Mouse (Mus musculus): ENCODE data around the gene Osbpl7.

Osbpl7 gene

DNA sequence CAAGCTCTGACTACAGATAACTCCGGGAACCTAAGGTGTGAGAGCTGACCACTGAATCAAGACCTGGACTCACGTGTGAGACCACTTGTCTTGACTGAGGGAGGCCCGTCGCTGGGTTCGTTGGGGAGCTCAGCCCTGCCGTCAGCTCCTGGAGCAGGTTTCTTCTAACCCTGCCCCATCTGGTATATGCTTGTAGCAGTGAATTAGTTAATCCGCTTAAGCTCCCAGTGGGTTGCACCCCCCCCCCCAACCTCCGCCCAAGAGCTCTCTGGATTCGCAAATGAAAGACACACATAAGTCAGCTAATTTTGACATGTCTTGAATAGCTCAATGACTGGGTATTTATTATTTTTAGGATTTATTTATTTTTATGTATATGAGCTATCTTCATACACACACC, 29.9 kb downstream of the Osbpl7 start:
- no peak for DNase-seq (ENCODE audit: low read depth in 1 of 2, low spot score in 2 of 2)

- DNase-seq (ENCODE audit: low read depth in 1 of 2, low spot score in 2 of 2): peak in 1 of 2 experiments; percentile 16
Measured at GRCm38 (mm10) chr11:97082977-97083376, 32.5 kb downstream of the Osbpl7 start.

DNA sequence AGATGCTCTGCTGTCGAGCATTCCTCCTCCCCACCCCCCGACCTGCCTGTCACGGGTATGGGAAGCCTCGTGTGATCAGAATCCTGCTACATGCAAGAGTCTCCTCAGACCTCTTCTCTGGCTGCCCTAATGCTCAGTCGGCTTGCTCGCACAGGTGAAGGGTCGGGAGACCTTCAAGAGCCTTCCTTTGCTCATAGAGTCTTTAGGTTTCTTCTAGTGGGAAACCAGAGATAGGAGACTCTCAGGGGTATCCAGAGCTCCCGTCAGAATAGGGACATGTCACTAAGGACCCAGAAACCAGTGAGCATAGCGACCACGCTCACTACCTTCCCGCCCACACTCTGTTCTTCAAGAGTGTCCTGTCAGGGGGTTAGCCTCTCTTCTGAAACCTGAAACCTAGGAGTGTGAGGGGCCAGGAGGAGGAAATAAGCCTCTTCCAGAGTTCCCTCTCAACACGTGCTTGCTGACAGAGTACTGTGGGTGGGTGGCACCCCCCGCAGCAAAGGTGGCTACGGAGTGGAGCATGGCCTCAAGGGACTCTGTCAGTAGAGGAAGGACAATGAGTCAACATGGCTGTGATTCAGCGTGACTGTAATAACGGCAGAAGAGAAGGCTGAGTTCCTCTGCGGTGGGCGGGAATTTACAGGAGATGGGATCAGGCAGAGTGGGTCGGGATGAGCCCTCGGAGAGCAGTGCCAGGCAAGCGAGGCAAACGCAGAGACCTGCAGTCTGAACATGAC, 33.1 kb downstream of the Osbpl7 start:
- no peak for DNase-seq (ENCODE audit: low read depth in 1 of 2, low spot score in 2 of 2)

DNA sequence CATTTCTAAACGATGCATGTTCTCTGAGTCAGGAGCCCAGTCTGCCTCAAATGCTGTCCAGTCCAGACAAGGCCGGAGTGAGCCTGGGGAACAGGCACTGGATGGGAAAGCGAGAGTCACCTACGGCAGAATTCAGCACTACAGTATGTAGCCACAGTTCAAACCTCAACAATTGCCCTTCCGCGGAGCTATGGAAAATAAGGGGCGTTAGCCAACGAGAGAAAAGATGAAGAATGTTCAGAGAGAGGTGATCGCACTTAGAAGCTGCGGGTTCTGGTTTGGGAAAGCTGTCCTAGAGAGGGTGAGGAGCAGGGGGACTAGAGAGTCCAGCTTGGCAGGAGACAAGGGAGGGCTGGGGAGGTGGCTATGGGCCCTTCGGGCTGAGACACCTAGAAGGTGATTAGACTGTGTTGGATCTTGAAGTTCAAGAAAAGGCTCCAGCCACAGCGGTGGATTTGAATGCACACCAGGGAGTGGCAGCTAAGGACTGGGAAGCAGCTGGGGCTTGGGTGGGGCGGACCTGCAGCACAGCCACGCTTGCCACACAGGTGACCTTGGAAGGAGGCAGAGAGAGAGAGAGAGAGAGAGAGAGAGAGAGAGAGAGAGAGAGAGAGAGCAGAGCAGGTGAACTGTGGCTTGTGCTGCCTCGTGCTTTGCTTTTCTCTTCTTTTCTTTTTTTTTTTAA, 34.5 kb downstream of the Osbpl7 start:
- no peak for DNase-seq (ENCODE audit: low read depth in 1 of 2, low spot score in 2 of 2)

- no peak for DNase-seq (ENCODE audit: low read depth in 1 of 2, low spot score in 2 of 2)
Measured at GRCm38 (mm10) chr11:97086365-97086764, 35.9 kb downstream of the Osbpl7 start.

GRCm38 (mm10) chr11:97094600-97094999, 44.2 kb downstream of the Osbpl7 start:
- DNase-seq (ENCODE audit: low read depth in 1 of 2, low spot score in 2 of 2): no peak

DNA sequence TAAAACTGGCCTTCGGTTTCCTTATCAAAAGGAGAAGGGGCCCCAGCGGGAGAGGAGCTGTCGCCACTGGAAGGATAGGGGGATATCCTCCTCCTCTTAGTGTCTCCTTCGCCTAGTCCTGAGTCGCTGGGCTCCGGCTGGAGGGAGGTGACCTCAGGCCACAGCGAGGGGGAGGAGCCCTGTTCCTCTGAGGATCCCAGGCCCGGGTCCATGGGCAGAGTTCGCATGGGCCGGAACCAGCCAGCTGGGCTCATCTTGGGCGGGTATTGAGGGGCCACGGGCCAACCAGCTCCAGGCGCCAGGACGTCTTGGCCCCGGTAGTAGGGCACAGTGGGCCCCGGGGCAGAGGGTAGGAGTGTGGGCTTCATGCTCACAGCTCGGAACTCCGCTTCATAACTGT, 48.4 kb downstream of the Osbpl7 start:
- no peak for DNase-seq (ENCODE audit: low read depth in 1 of 2, low spot score in 2 of 2)

DNA sequence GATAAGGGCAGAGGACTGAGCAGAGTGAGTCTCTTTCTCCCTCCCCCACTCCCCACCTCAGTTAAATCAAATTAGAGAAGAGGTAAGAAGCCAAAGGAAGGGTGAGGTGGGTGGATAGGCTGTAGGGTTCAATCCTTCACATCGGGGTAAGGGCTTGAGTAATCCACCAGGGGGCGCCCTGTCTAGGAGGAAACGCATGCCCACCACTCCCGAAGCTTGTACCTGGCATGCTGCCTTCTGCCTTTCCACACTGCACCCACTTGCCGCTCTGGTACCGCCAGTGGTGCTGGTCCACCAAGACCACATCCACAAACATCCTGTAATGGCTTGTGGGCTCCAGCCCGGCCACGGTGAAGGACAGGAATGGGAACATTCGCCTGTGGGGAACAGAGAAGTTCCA, 51.3 kb downstream of the Osbpl7 start:
- peak in 1 of 2 experiments; percentile 52 for DNase-seq (ENCODE audit: low read depth in 1 of 2, low spot score in 2 of 2)

GRCm38 (mm10) chr11:97103163-97104090, 53.0 kb downstream of the Osbpl7 start:
- DNase-seq (ENCODE audit: low read depth in 1 of 2, low spot score in 2 of 2): no peak

GRCm38 (mm10) chr11:97104091-97104483, 53.7 kb downstream of the Osbpl7 start:
- DNase-seq (ENCODE audit: low read depth in 1 of 2, low spot score in 2 of 2): no peak

GRCm38 (mm10) chr11:97108976-97109375, 58.5 kb downstream of the Osbpl7 start:
- no peak for DNase-seq (ENCODE audit: low read depth in 1 of 2, low spot score in 2 of 2)

DNA sequence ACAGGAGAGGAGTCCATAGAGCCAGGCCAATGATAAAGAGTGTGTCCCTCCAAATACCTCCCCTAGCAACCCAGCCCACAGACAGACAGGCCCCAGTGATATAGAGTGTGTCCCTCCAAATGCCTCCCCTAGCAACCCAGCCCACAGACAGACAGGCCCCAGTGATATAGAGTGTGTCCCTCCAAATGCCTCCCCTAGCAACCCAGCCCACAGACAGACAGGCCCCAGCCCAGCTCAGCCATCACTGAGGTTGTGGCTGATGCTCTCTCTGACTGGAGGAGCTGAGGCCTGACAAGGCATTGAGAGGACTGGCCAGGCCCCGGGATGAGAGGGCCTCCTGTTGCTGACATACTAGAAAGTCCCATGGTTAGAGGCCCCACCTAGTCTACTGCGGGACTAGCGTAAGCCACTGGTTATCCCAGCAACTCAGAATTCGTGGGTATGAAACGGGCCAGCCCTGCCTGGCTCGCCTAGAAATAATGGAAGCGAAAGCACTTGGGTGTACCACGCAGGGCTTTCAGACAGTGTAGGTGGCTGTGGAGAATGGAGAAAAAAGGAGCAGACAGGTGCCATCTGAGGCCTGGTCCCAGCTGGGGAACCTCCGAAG, 62.2 kb downstream of the Osbpl7 start:
- no peak for DNase-seq (ENCODE audit: low read depth in 1 of 2, low spot score in 2 of 2)

GRCm38 (mm10) chr11:97114671-97115601, 64.5 kb downstream of the Osbpl7 start, which contains the start of gene Tbx21:
Tbx21 (minus strand) TSS chr11:97115331.
- no peak for DNase-seq (ENCODE audit: low read depth in 1 of 2, low spot score in 2 of 2)

DNA sequence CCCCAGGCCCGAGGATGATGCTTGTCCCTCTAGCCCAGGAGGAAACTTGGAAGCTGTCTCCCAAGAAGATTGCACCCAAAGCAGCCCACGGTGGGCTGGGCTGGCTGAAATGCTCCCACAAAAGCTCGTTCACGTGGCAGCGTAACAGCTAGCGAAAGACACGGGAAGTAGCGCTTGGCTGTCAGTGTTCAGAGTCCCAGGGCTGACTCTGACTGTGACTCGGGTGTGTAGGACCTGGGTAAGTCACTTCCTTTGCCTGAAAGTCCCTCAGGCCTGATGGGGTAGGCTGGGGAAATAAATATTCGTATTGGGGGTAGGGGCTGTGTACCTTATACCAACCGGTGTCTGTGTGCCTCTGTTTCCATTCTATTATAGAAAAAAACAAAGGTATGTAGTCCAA, 65.4 kb downstream of the Osbpl7 start:
- no peak for DNase-seq (ENCODE audit: low read depth in 1 of 2, low spot score in 2 of 2)
